Mouse (Mus musculus) right cerebral cortex, postnatal 25 days (tissue): ENCODE measurements at regions not wholly inside any gene's neighbourhood (a gene's known extent, or its start where the extent isn't known, plus 50 kb on each side); places are given as distances from the start of the nearest gene placed in this dataset.

Experiments used
- DNase-seq: peaks from one replicate; pipeline ENCODE4 v3.0.0; 2022

- DNase-seq: no peak
Measured at GRCm38 (mm10) chr12:33715997-33716396, 212.2 kb upstream of the Ferd3l start.

- no peak for DNase-seq
Measured at GRCm38 (mm10) chr12:33717053-33717452, 211.2 kb upstream of the Ferd3l start.

- peak; percentile 9 for DNase-seq
Measured at GRCm38 (mm10) chr12:33717601-33718260, 210.5 kb upstream of the Ferd3l start.

- no peak for DNase-seq
Measured at GRCm38 (mm10) chr12:33719063-33719462, 209.2 kb upstream of the Ferd3l start.

- DNase-seq: no peak
Measured at GRCm38 (mm10) chr12:33731937-33732336, 196.3 kb upstream of the Ferd3l start.

GRCm38 (mm10) chr12:33775563-33776468 is 152.4 kb upstream of the Ferd3l start:
- no peak for DNase-seq

- no peak for DNase-seq
Measured at GRCm38 (mm10) chr12:33778477-33778876, 149.7 kb upstream of the Ferd3l start.

GRCm38 (mm10) chr12:33779898-33780297 is 148.3 kb upstream of the Ferd3l start:
- DNase-seq: no peak

GRCm38 (mm10) chr12:33804206-33804791 is 123.9 kb upstream of the Ferd3l start:
- no peak for DNase-seq

GRCm38 (mm10) chr12:33825571-33825970 is 102.7 kb upstream of the Ferd3l start:
- DNase-seq: no peak

GRCm38 (mm10) chr12:33849088-33849487 is 79.1 kb upstream of the Ferd3l start:
- DNase-seq: no peak

- DNase-seq: no peak
Measured at GRCm38 (mm10) chr12:33851736-33852135, 76.5 kb upstream of the Ferd3l start.
